Mouse (Mus musculus) cerebellum, postnatal 14 days (tissue): ENCODE measurements around the gene Csf2rb.
"Not testable (repeated sequence)": the region's sequence is repeated elsewhere in the genome, so short reads cannot be mapped to it uniquely, and the experiment has no call there.

ENCODE experiments used
- DNase-seq, 2 experiments: peaks; one replicate each; pipeline ENCODE4 v3.0.0; 2021; ENCODE audit warnings: mixed read lengths in 2 of 2

Csf2rb gene

DNA sequence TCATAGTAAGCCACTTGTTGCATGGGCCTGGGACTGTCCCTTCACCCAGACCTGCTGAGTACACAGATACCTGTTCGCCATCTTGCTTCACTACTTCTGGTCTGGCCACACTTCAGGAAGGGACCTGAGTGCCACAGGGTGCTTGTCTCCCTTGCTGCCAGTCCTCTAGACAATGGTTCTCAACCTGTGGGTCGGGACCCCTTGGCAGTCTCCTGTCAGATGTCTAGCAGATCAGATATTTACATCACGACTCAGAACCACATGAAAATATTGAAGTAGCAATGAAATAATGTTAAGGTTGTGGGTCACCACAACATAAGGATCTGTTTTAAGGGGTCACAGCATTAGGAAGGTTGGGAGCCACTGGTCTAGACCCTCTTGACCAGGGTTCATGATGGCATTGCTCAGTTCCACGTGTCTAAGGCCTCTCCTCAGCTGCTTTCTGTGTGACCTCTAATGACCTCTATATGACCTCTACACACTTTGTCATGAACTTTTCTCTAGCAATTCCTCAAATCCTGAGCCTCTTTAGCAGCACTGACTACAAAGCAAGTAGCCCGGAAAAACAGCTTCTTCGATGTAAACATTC, 2.3 kb downstream of the Csf2rb start:
- DNase-seq = not testable (repeated sequence)

DNA sequence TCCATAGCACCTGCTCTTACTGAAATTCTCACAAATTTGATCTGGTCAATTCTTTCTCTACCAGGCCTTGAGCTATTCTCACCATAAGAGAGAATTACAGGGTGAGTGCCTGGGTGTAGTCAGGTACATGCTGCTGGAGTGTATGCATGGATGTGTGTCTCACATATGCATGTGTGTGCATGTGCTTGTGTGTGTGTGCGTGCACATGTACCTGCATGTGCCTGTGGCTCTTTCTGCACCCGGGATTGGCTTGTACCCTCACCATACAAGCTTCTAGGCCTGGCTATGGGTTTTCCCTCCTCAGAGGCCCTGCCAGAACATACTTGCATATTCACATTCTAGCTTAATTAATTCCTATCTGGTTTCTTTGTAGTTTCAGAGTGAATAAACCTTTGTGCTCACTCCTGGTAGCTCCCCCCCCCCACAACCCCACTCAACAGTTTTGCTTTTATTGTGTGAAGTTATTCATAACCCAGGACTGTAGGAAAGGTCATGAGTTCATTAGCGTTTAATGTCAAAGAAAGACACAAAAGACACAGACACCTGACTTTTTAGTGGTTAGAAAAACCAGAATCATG, 3.1 kb downstream of the Csf2rb start:
- DNase-seq = no peak

DNA sequence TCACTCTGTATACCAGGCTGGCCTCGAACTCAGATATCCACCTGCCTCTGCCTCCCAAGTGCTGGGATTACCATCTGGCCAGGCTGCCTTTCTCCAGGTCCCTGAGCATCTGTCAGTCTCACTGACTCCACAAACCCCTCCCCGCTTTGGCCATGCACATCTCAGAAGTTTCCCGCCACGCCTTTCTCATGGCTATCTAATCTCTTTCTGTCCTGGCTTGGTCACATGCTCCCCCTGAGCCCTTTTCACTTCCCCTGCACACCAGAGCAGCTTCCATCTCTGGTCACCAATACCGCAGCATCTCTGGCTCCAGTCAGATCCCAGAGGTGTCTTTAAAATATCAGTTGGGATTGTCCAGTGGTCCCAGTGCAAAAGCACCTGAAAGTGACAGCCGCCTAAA, 4.4 kb downstream of the Csf2rb start:
- not testable (repeated sequence) for DNase-seq

DNA sequence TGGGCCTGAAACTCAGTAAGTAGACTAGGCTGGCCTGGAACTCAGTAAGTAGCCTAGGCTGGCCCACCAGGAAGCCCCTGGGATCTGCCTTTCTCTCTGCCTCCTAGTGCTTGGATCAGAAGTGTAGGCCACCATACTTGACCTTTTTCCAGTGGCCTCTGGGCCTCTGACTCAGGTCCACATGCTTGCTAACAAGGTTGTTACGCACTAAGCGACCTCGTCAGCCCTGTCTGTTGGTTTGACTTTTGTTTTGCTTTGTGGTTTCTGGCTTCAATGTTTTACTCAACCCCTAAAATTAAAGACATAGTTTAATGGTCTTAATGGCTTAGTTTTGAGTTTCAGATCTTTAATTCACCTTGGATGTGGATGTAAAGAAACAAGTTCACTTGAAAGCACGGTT, 5.2 kb downstream of the Csf2rb start:
- DNase-seq = no peak

DNA sequence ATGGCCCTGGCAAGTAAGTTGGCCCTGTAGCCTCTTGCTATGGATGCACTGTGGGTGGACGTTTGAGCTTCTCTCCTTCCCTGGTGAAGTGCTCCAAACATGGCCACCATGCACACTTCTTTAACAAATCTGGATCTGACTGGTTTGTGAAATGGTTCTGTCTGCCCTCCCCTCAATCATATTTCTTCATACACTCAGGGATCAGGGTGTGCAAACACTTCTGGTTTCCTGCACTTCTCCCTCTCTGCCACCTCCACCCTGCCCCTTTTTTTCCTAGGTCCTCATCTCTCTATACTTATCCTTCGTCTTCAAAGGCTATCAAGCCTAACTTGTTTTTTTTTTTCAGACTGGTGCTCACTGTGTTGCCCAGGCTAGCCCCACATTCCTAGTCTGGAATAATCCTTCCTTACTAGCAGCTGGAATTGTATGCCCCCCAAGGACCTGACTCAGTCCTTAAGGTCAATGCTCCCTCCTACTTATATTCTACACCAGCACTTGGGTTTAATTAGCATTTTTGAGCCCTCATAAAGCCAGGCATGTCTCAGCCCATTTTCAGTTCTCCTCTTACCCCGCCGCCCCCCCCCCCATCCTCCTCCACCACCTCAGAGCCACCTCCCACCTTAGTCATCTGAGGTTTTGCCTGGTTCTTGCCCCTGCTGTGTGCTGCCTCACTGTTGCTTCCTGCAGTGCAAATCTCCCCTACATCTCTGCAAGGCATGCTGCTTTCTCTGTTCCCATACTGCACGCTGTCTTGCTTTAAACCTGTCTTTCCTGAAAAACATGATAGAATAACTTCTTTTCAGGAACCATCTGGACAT, 6.2 kb downstream of the Csf2rb start:
- DNase-seq = no peak

DNA sequence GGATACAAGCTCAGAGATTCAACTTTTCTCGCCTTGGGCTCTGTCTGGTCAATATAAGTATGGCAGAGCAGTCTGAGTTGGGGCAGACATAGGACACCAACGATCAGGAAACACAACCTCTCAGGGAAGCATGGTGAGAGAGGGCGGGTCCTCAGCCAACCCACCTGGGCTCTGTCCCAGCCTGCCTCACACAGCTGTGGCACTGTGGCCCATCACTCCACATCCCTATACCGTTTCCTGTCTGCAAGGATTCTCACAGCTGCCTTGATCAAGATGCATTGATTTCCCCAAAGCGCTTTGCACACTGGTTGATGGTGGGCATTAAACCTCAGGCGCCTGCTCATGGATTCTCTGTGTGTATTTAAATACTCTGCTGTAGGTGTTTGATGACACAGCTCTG, 7.4 kb downstream of the Csf2rb start:
- no peak for DNase-seq

DNA sequence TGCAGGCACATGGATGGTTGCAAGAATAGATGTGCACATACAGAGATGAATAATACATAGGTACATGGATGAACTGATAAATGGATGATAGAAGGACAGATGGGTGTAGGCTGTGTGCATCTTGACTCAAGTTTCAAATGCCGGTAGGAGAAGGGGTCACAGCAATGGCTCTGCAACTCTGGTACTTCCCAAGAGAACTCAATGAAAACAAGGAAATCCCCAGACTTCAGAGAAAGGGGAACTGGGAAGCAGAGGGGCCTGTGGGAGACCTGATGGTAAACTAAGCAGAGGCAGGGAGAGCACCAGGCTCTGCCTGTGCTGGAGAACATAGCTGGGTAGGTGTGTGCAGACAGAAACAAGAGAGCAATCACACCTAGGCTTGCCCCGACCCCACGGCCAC, 8.8 kb downstream of the Csf2rb start:
- DNase-seq = no peak

DNA sequence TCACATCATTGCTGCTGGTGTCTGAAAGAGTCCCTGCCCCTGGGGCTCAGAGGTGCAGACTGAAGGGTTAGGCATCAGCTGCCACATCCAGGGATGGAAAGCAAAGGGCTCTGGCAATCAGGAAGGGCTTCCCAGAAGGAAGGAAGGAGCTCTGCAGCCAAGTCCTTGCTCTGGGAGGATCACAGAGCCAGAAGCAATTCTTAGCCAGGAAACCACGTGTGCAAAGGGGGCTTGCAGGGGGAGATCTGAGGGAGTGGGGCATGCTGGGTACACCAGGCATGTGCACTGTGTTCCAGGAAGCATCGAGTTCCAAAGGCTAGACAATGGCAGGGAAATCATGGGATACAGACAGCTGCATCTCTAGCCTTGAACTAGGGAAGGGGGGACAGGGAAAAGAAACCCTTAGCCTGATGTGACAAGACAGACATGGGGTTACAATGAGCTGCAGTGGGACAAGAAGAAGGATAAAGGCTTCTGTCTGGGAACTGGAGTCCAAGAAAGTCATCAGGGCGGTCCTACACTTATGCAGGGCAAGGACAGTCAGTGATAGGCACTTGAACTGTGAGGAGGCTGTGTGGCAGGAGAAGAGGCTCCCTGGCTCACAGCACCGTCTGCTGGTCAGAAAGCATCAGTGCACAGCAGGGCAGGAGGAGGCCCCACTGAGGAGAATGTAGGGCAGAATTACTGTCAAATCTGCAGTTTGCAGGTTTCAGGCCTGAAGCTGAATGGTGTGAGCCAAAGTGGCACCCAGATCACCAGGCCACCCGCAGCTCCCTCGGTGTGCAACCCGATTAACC, 14.3 kb downstream of the Csf2rb start:
- peak; percentile 69 to 76 for DNase-seq

DNA sequence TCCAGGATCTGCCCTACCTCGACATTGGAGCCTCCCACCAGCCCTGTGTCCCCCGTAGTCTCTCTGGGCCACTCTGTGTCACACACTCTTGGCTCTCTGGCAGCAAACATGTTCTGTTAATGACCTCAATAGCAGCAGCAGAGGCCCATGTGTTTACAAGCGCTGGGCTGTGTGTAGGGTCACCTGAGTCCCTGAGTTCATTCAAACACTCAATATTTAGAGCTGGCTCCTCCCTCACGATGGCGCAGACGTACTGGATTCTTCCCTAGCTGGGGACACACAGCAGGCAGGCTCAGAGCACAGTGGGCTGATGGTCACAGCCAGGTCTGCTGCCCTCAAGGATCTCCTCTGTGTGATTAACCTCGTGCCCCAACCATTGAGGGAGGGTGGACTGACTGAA, 15.4 kb downstream of the Csf2rb start:
- not testable (repeated sequence) for DNase-seq

DNA sequence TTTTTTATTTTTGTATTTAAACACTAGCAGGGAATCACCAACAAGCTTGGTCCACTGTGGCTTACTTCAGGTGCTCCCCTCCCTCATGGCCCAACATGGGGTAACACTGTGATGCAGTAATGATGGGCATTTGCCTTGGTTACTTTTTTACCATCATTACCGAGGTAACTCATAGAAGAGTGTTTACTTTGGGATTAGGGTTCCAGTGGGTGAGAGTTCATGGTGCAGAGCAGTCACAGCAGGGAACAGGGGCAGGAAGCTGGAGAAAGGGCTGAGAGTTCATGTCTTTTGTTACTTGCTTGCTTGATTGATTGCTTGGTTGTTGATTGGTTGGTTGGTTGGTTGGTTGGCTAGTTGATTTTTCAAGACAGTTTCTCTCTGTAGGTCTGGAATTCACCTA, 18.1 kb downstream of the Csf2rb start:
- no peak for DNase-seq

DNA sequence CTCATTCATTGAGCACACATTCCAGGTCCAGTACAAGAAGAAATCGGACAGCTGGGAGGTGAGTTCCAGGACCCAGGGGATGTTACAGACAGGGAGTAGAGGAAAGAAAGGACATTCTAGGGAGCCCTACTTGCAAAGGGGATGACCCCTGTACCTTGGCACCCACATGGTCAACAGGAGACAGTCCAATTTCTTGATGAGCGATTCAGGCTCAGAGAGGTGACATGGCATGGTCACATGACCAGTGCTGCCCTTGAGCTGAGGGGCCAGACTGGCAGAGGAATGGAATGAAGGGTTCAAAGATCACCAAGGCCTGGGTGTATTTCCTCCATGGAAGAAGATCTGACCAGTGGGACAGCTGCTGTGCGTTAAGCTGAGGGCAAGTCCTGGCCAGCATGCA, 19.0 kb downstream of the Csf2rb start:
- no peak for DNase-seq

DNA sequence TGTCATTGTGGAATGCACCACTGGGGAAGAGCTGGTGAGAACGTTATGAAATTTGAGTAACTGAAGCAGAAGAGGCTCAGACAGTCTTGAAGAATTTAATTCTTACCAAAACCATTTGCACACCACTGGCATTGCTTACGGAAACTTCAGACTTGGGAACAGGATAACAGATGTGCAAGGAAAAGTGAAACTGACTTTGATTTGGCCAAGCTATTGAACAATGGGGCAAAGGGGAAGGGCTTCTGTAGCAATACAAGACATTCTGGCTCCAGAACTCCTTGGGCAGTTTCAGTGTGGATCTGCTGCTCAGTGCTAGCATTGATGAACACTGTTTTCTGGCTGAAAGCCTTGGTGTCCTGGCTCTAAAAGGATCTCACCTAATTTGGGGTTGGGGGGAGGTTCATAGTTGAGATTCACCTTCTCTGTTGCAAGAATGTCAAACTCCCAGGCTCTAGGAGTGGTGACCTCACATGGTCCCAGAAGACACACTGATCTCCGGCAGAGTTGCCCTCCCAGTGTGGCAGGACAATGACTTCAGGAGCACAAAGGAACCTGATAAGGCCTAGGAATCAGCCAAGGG, 26.1 kb downstream of the Csf2rb start:
- no peak for DNase-seq

DNA sequence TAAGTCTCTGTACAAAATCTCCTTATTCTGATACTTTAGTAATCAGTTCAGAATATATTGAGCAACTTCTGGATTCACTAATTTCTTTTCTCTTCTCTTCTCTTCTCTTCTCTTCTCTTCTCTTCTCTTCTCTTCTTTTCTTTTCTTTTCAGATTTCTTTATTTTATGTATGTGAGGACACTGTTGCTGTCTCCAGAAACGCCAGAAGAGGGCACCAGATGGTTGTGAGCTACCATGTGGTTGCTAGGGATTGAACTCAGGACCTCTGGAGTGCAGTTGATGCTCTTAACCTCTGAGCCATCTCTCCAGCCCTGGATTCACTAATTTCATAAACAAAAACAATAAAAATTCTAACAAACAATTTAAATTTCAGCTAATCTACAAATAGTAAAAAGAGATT, 29.4 kb downstream of the Csf2rb start:
- DNase-seq = peak; percentile 76 to 80

DNA sequence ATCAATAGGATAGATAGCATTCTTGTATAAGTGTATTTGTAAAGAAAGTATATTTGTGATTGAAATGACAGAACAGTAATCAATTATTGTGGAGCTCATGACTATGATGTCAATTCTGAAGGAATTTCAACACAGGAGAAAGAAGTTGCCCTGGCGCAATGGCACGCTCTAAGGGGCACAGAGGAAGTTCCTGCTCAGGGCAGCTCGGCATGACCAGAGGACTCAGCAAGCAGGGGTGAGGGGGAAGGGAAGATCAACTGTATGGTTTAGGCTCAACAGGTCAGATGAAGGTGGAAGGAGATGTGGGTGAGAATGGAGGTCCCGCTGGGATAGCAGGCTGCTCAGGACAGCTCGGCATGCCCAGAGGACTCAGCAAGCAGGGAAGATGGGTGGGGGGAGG, 30.0 kb downstream of the Csf2rb start:
- no peak for DNase-seq

DNA sequence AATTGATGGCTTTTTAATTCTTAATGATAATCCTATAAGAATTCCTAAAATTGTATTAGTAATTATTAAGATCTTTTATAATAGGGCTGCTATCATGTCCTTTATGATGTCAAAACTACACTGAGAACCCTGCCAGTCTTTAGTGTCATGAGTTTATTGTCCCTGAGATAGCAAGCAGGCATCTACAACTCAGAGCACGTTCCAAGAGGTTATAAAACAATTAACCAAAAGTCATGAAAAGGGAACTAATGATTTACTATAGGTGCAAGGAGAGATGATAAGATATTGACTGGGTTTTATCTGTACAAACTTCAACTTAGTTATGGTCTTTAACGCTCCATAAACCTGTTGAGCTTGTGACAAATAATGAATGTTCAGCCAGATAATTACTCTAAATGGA, 40.4 kb downstream of the Csf2rb start:
- no peak for DNase-seq

DNA sequence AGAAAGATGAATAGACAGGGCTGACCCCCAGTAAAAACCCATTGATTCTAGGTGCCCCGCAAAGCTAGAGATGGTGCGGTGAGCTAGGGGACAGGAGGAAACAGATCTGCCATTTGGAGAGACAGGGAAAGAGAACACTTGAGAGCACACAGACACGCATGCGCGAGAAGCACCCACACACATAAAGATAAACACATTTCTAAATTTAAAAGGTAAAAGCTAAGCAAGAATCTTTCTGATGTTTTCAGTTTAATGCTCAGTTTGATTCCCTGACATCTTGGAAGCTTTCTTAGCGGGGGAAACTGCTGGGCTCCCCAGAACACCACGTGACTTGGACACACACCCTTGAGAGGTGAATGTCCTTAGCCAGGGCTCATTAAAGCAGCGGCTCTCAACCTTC, 41.3 kb downstream of the Csf2rb start:
- DNase-seq = no peak

DNA sequence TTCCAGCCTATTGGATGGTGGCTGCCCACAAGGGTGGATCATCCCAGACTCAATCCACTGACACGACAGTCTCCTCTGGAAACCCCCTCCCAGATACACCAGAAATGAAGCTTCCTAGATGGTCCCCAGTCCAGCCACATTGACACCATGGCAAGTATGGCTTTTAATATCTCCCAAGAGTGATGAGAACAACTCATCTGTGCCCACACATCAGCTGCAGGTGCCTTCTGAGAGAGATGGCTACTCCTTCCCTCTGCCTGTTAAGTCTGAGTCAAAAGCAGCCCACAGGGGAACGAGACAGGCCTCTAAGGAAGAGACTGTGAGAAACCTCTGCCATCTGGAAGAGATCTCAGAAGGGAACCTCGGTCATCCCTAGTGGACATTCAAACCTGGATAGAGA, 42.3 kb downstream of the Csf2rb start:
- no peak for DNase-seq

DNA sequence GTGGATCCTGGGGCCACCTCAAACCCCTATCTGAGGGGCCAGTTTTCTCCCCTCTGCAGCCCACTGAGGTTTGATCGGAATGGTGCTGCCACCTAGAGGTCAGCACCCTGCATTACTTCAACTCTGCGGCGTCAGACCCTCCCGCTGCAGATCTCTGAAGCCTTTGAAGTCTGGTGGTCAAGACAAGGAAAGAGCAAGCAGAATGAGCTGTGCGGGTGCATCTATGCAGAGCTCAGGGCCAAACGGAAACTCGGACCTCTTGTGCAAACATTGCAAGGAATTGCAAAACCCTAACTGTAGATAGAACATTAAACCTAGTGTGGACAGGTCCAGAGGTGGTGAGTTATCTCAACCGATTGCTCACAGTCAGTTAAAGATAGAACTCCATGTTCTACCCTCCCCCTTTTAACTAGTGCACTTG, 43.4 kb downstream of the Csf2rb start:
- DNase-seq = peak; percentile 68 to 71

DNA sequence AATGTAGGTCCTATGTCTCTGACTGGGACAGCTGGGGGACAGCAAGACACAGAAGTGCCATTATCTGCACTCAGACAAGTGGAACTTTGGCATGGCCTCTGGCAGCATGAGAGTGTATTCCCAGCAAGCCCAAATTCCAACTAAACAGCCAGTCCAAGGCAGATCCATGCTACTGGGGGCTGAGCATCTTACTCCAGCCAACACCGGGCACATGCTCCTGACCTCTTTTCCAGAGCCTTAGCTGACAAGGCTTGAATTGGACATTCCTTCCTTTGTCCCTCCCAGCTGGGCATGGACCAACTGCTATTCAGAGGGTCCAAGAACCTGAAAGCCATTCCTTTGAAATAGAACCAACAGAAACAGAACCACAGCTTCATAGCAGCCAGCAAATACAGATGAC, 44.1 kb downstream of the Csf2rb start:
- no peak for DNase-seq

DNA sequence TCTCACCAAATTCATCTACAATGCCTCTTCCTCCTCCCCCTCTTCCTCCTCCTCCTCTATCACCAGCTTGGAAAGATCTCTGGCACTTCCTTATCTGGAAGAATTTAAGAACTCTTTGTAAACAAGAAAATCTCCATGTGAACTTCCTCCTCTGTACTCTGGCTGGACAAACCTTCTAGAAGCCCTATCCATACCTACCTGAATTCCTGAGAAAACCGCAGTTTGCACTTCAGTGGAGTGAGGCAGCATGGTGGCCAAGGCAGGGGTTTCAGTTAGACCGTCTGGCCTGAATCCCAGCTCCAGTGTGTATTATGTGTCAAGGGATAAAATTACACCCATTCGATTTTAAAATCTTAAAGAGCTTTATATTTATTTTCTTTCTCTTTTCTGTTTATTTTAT, 47.2 kb downstream of the Csf2rb start:
- no peak for DNase-seq

DNA sequence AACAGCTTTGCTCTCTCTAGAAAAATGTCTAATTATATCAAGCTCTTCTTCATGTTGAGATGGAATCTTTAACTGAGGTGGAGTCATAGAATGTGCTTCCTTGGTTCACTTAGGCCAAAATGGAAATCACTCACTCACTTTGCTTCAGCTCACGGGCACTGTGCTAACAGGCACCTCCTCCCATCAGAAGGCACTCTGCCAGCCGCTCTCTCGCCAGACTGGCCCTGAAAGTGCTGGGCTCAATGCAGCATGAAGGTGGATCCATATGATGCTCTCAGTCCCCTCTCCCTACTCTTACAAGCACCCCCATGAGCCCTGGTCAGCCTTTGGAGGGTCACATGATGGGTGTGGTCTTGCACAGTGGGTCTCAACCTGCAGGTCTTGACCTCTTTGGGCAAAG, 48.7 kb downstream of the Csf2rb start:
- peak; percentile 90 to 92 for DNase-seq

DNA sequence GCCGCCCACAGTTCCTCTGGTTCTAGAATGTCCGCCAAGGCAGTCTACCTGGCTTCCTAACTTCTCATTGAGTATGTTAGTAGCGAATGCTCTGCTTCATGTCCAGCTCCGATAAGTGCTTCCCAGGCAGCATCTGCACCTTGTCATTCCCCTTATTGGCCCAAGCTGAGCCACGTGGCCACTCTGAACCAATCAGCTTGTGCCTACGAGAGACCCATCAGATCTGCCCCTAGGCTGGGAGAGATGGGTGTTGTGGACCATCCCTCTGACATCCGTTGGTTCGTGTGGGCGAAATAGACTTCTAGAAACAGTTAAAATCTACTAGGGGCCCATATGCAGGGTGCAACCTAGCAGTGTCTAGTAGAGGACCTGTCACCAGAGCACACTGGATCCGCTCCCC, 52.3 kb downstream of the Csf2rb start:
- no peak for DNase-seq

DNA sequence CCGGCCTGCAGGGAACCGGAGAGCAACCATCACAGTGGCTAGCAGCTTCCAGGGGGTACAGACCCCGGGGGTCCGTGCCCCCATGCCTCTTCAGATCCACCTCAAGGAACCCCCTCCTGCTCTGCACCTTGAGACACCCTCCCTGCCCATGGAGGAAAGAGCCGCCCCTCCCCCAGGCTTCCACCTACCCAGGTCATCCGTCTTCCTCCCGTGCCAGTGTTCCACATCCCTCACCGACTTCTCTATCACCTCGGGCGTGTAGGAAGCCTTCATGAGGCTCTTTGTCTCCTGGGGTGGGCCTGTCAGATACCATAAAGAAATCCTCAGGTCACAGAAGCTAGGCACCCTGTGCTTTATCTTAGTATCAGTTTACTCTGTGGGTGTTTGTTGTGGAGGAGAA, 53.0 kb downstream of the Csf2rb start:
- DNase-seq = no peak
